Mouse (Mus musculus): Measurements from ENCODE around the gene Tub. TPM values are rescaled to one million over a fixed set of nuclear protein-coding genes. Genes with fewer than 3 reads are reported as not detected.

Gene Tub
- polyA plus RNA-seq (2012; rRNA removed), result 0.03 and 0.16 TPM in 2 replicates

GRCm38 (mm10) chr7:108950312-108950761, at the start of gene Tub:
Gene Tub (plus strand): TSS chr7:108950338.

DNA sequence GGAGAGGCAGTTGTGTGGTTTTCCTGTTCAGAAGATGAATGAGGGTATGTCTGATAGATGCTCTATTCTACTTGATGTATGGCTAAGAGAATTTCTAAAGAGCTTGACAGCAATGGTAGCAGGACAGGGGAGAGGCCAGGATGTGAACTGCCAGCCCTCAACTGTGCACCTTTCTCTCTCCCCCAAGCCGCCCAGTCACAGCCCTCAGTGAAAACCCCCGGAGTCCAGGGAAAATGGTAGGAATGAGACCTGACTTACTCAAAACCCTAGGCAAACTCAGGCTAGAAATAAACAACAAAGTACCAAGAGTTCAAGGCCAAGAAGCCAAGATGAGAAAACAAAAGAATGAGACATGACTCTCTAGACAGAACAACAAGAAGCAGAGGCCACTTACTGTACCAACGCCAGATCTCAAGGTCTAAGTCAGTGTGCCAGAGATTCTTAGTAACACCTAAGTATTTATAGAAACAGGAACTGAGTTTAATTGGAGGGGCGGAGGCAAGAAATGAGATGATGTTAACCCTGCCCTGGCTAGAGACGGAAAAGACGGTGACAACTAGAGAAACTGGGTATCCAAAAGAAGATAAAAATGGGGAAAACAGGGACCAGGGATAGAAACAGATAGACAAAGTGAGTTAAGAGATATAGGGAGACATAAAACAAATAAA, 20.3 kb upstream of the Tub start, which contains the start of gene Nlrp10:
Gene Nlrp10 (minus strand): TSS at position 453 of the 668 bp plus-strand sequence.

GRCm38 (mm10) chr7:108933794-108934731, 16.1 kb upstream of the Tub start, which contains the start of gene Eif3f:
Gene Eif3f (plus strand): TSS chr7:108934417.

DNA sequence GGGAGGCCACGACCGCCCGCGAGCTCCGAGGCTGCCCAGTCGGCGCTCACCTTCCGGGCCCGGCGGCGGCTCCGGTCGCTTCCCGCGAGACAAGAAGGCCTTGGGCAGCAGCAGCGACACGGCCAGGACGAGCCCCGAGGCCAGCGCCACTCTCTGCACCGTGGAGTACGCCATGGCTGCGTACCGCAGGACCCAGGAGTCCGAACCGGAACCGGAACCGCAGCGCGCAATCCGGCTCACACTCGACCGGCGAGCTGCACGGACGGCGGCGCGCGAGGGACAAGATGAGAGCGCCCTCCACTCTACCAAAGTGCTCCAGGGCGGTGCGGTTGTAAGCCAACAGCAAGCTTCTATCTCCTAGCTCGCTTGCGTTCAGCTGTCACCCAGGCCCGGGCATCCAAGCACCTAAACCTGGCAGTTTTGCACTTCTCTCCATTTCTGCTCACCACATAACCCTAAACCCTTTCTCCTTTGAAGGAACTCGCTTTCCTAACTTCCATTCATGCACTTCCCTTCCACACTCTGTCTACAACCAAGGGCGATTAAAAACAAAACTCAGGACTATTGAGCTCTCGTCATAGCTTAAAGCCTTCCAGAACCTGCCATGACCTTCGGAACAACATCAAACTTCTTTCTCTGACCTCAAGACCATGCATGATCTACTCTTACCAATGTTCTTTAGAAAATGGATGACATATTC, 133.1 kb downstream of the Tub start, which contains the start of gene Ric3:
Gene Ric3 (minus strand): TSS at position 219 of the 700 bp plus-strand sequence.

Other genes starting within 250 kb of the Tub start
- gene Olfr512, start 237.0 kb upstream of the Tub start, polyA plus RNA-seq (2012; rRNA removed), result not detected in 2 replicates
- not detected in 2 replicates for gene Olfr513, start 199.4 kb upstream of the Tub start, polyA plus RNA-seq (2012; rRNA removed)
- not detected in 2 replicates for gene Olfr514, start 124.3 kb upstream of the Tub start, polyA plus RNA-seq (2012; rRNA removed)
- gene Olfr516, start 99.8 kb upstream of the Tub start, polyA plus RNA-seq (2012; rRNA removed), result not detected in 2 replicates
- not detected in 2 replicates for gene Olfr517, start 78.0 kb upstream of the Tub start, polyA plus RNA-seq (2012; rRNA removed)
- not detected in 2 replicates for gene Olfr518, start 65.3 kb upstream of the Tub start, polyA plus RNA-seq (2012; rRNA removed)
- gene Olfr519, start 55.9 kb upstream of the Tub start, polyA plus RNA-seq (2012; rRNA removed), result not detected in 2 replicates
- gene Nlrp10, start 20.2 kb upstream of the Tub start, polyA plus RNA-seq (2012; rRNA removed), result 0.01 and 0.02 TPM in 2 replicates
- gene Eif3f, start 15.9 kb upstream of the Tub start, polyA plus RNA-seq (2012; rRNA removed), result 34.0 and 41.1 TPM in 2 replicates
- 0.34 and 0.37 TPM in 2 replicates for gene Ric3, start 133.0 kb downstream of the Tub start, polyA plus RNA-seq (2012; rRNA removed)
- gene Lmo1, start 224.9 kb downstream of the Tub start, polyA plus RNA-seq (2012; rRNA removed), result 0.56 and 0.88 TPM in 2 replicates

Measured in liver, embryonic 14 days (tissue).